ENCODE assay signal across 18 mouse cellular contexts in the genomic region with DNA sequence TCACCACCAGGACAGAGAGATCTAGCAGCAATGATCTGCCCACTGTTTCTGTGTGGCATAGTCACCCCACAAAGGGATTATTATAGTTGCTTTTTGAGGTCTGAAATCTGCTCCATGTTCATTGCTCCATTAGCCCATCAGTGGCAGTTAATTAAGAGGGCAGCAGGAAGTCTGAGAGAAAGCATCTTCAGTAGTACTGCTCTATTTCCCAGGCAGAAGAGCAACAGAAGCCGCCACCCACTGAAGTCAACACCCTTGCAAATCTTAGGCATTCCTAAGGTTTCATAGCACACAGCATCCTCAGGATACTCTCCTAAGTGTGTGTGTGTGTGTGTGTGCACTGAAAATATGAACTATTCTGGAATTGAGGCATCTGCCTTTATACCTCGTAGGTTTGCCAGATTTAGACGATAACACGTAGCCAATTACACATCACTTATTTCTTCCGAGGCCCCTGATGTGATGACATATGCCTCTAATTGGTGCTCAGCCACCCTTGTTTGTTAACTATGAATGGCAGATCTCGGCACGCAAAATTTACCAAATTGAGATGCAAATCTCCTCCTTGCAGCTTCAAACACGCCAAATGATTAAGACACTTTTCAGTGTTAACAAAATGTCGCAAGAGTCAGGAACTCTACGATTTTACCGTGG.
DNase-seq lines count a peak whose midpoint lies in the region; ATAC-seq and TF ChIP-seq lines count a peak whose summit lies in the region.
"Had no signal": no experiment of that assay in that cellular context is flagged by ENCODE, and none has a peak within 500 bp of the region (broad histone marks: within the 10 kb centered on the region; RNA-seq: fewer than 3 reads in every experiment).

No protein-coding gene starts in this region.

- TF ChIP-seq CTCF in layer of hippocampus, adult 2 months (conservative IDR thresholded peaks at IDR 0.05) = no peak
- no peak for TF ChIP-seq CTCF in hindbrain, postnatal 0 days (IDR thresholded peaks at IDR 0.05; ENCODE audit: low read depth)
- TF ChIP-seq CTCF in cerebellum, adult 2 months (IDR thresholded peaks at IDR 0.05; ENCODE audit: borderline replicate concordance, insufficient read depth, low read depth, low read length) = no peak

- DNase-seq in layer of hippocampus, adult 2 months (ENCODE audit: low spot score in 2 of 2) = no peak
- DNase-seq in layer of hippocampus, adult 9-11 months = no peak
- peak; percentile 66 for DNase-seq in Muller cell, postnatal 12 days (ENCODE audit: inconsistent ontology term)
- DNase-seq in hindbrain, postnatal 0 days (ENCODE audit: low spot score) = peak; percentile 48
- no peak for DNase-seq in thymus, postnatal 4 days
- no peak for DNase-seq in testis, postnatal 14 days (ENCODE audit: low spot score)
- no peak for DNase-seq in cerebellum, adult 2 months
- DNase-seq: adrenal gland, adult 8-10 months; B cell, adult 2 months; cerebellum, adult 9-10 months; heart, adult 18-20 months; liver; lung, adult 2 months; thymus, adult 2 months had no signal

- 21% methylated on average over 11 of the region's 11 CpGs for WGBS in forebrain, embryonic 12.5 days
- 25% methylated on average over 11 of the region's 11 CpGs for WGBS in hindbrain, postnatal 0 days
- 5% methylated on average over 11 of the region's 11 CpGs for WGBS in cerebellum, adult 2 months

- H3K9ac ChIP-seq in forebrain, embryonic 12.5 days = no peak overlapping the region
- peak overlapping the region; percentile 9; the same call in 1 of the 2 replicates for H3K9ac ChIP-seq in hindbrain, postnatal 0 days (replicated peaks; ENCODE audit: low read length)

- H3K4me1 ChIP-seq in forebrain, embryonic 12.5 days = peaks cover 8% of the 10 kb centered on the region
- no peaks in the 10 kb centered on the region for H3K4me1 ChIP-seq in hindbrain, postnatal 0 days (ENCODE audit: insufficient read depth, low read length)
- peaks cover 5% of the 10 kb centered on the region; the same call in 1 of the 2 replicates for H3K4me1 ChIP-seq in cerebellum, adult 2 months (ENCODE audit: control insufficient read depth, insufficient read depth, low read length)

- peak overlapping the region; percentile 22 for H3K4me3 ChIP-seq in layer of hippocampus, adult 2 months
- H3K4me3 ChIP-seq in forebrain, embryonic 12.5 days (replicated peaks) = peak overlapping the region; percentile 22
- peak overlapping the region; percentile 28 for H3K4me3 ChIP-seq in hindbrain, postnatal 0 days (ENCODE audit: low read length)
- H3K4me3 ChIP-seq in cerebellum, adult 2 months (replicated peaks; ENCODE audit: insufficient read depth, low read depth, low read length) = no peak overlapping the region
- H3K4me3 ChIP-seq: erythroblast, embryonic 14.5 days had no signal

- no peak for TF ChIP-seq POLR2A in cerebellum, adult 2 months (IDR thresholded peaks at IDR 0.05; ENCODE audit: borderline replicate concordance, insufficient read depth, low read length)

- peak; percentile 78; the same call in 1 of the 2 replicates for ATAC-seq in forebrain, embryonic 12.5 days (ENCODE audit: low FRiP score)
- peak; percentile 66; the same call in 1 of the 2 replicates for ATAC-seq in hindbrain, postnatal 0 days
- ATAC-seq: inflammation-experienced regulatory T-cells, adult 6 months had no signal

- peak overlapping the region; percentile 73 for H3K27ac ChIP-seq in layer of hippocampus, adult 2 months
- H3K27ac ChIP-seq in forebrain, embryonic 12.5 days = peak overlapping the region; percentile 46; the same call in 1 of the 2 replicates
- H3K27ac ChIP-seq in hindbrain, postnatal 0 days = 0 out of 2 replicates have a peak overlapping the region, but pooled peaks have one; percentile 20
- no peak overlapping the region for H3K27ac ChIP-seq in cerebellum, adult 2 months (ENCODE audit: insufficient read depth, low read length)
- H3K27ac ChIP-seq: kidney, postnatal 0 days had no signal

- H3K4me2 ChIP-seq in forebrain, embryonic 12.5 days = peak overlapping the region; percentile 33
- H3K4me2 ChIP-seq in hindbrain, postnatal 0 days (ENCODE audit: low read depth, low read length) = peak overlapping the region; percentile 56

- H3K27me3 ChIP-seq in forebrain, embryonic 12.5 days = no peaks in the 10 kb centered on the region
- no peaks in the 10 kb centered on the region for H3K27me3 ChIP-seq in hindbrain, postnatal 0 days (ENCODE audit: insufficient read depth, low read length)
- H3K27me3 ChIP-seq in cerebellum, adult 2 months (ENCODE audit: control insufficient read depth, insufficient read depth, low read length) = peaks cover 2% of the 10 kb centered on the region; the same call in 1 of the 2 replicates

- H3K9me3 ChIP-seq in forebrain, embryonic 12.5 days = no peaks in the 10 kb centered on the region
- no peaks in the 10 kb centered on the region for H3K9me3 ChIP-seq in hindbrain, postnatal 0 days (ENCODE audit: low read length)

- no peaks in the 10 kb centered on the region for H3K36me3 ChIP-seq in forebrain, embryonic 12.5 days (replicated peaks)
- no peaks in the 10 kb centered on the region for H3K36me3 ChIP-seq in hindbrain, postnatal 0 days (ENCODE audit: insufficient read depth, low read length)

Comparison
In these comparisons a context has a peak if more than half of its experiments do, and no peak if none do; other contexts are left out.
1. DNase-seq: peak in Muller cell, postnatal 12 days (single experiment) and hindbrain, postnatal 0 days (single experiment); none in layer of hippocampus, adult 2 months (0 of 2), layer of hippocampus, adult 9-11 months (single experiment), thymus, postnatal 4 days (single experiment), testis, postnatal 14 days (single experiment) and cerebellum, adult 2 months (0 of 2).